Mouse (Mus musculus): ENCODE data around the gene Map2k3.

GRCm38 (mm10) chr11:60977153-60977552, 45.3 kb downstream of the Map2k3 start:
- no peak for TF ChIP-seq CTCF (IDR thresholded peaks at IDR 0.05; ENCODE audit: borderline replicate concordance, control insufficient read depth, extremely low read depth, insufficient read depth, low read length, poor library complexity)
- no peak for TF ChIP-seq POLR2A (IDR thresholded peaks at IDR 0.05; ENCODE audit: control insufficient read depth, extremely low read depth, insufficient read depth, low read length, poor library complexity)

Measured in thymus, adult 2 months (tissue).